ENCODE assay signal across 8 mouse cellular contexts in genomic region chr1:37299540-37300491, GRCm38 (mm10). TPM values are rescaled to one million over a fixed set of nuclear protein-coding genes. Genes with fewer than 3 reads are reported as not detected.
A peak's percentile ranks its signal among the peaks of the same experiment; 100 is the strongest.
DNase-seq lines count a peak whose midpoint lies in the region; ATAC-seq and TF ChIP-seq lines count a peak whose summit lies in the region.

TSS of gene Inpp4a (plus strand) at chr1:37299865.

- peaks cover 9% of the 10 kb centered on the region for H3K4me1 ChIP-seq in forebrain, embryonic 10.5 days
- H3K4me1 ChIP-seq in heart, embryonic 15.5 days (replicated peaks), result peaks cover 10% of the 10 kb centered on the region
- peaks cover 3 to 11% of the 10 kb centered on the region in 2 experiments; a peak in 2 of 4 replicates for H3K4me1 ChIP-seq in liver, embryonic 14.5 days (replicated peaks; ENCODE audit: control insufficient read depth in 2 of 2, insufficient read depth in 2 of 2, low read length in 1 of 2)
- peaks cover 6% of the 10 kb centered on the region for H3K4me1 ChIP-seq in neural tube, embryonic 11.5 days (ENCODE audit: control insufficient read depth, insufficient read depth, low read length)
- peaks cover 3% of the 10 kb centered on the region; the same call in 1 of the 2 replicates for H3K4me1 ChIP-seq in stomach, postnatal 0 days (replicated peaks; ENCODE audit: control insufficient read depth, insufficient read depth)

- H3K36me3 ChIP-seq in forebrain, embryonic 10.5 days (replicated peaks), result no peaks in the 10 kb centered on the region
- no peaks in the 10 kb centered on the region for H3K36me3 ChIP-seq in heart, embryonic 15.5 days
- H3K36me3 ChIP-seq in liver, embryonic 14.5 days (replicated peaks; ENCODE audit: control insufficient read depth, insufficient read depth, low read depth), result no peaks in the 10 kb centered on the region
- no peaks in the 10 kb centered on the region for H3K36me3 ChIP-seq in neural tube, embryonic 11.5 days (ENCODE audit: control insufficient read depth, insufficient read depth, low read length)
- no peaks in the 10 kb centered on the region for H3K36me3 ChIP-seq in stomach, postnatal 0 days (ENCODE audit: control insufficient read depth, insufficient read depth, low read length)

- peak within 1 kb of the TSS; percentile 85 for H3K27ac ChIP-seq in forebrain, embryonic 10.5 days
- peak within 1 kb of the TSS; percentile 64 for H3K27ac ChIP-seq in heart, embryonic 15.5 days
- no peak within 1 kb of the TSS for H3K27ac ChIP-seq in liver, embryonic 14.5 days
- H3K27ac ChIP-seq in neural tube, embryonic 11.5 days (ENCODE audit: low read depth, low read length), result no peak within 1 kb of the TSS
- H3K27ac ChIP-seq in stomach, postnatal 0 days (replicated peaks), result peak within 1 kb of the TSS; percentile 77

- TF ChIP-seq EP300 in liver, embryonic 14.5 days (IDR thresholded peaks at IDR 0.05; ENCODE audit: low read depth), result no peak
- no peak for TF ChIP-seq EP300 in stomach, postnatal 0 days (optimal IDR thresholded peaks at IDR 0.05)

- DNase-seq in CD8-positive naive resting alpha-beta T cell, adult 2 months (ENCODE audit: low read depth in 2 of 2, low spot score in 2 of 2), result peak; percentile 93 to 95
- DNase-seq in c-Kit-positive CD71-negative TER-119-negative erythroid progenitor cells, embryonic 14.5 days (ENCODE audit: low read depth), result peak; percentile 85
- DNase-seq in forebrain, embryonic 10.5 days (ENCODE audit: extremely low spot score, low spot score), result peak; percentile 96
- DNase-seq in kidney, postnatal 25 days, result peak; percentile 96
- DNase-seq in liver, embryonic 14.5 days (ENCODE audit: low read depth in 3 of 3, low spot score in 3 of 3), result peak; percentile 81 to 88 (median 81)
- peak; percentile 93 for DNase-seq in neural tube, embryonic 11.5 days (ENCODE audit: low spot score)
- DNase-seq in stomach, postnatal 0 days (ENCODE audit: low spot score), result peak; percentile 97

- no peak for TF ChIP-seq CTCF in liver, embryonic 14.5 days (IDR thresholded peaks at IDR 0.05; ENCODE audit: low read depth)
- TF ChIP-seq CTCF in stomach, postnatal 0 days (IDR thresholded peaks at IDR 0.05; ENCODE audit: low read depth), result no peak

- H3K27me3 ChIP-seq in forebrain, embryonic 10.5 days (ENCODE audit: poor library complexity, severe bottlenecking), result peaks cover 11% of the 10 kb centered on the region
- H3K27me3 ChIP-seq in heart, embryonic 15.5 days, result no peaks in the 10 kb centered on the region
- peaks cover 5% of the 10 kb centered on the region; the same call in 1 of the 2 replicates for H3K27me3 ChIP-seq in liver, embryonic 14.5 days (ENCODE audit: control insufficient read depth, insufficient read depth, low read length)
- H3K27me3 ChIP-seq in neural tube, embryonic 11.5 days (ENCODE audit: control insufficient read depth, insufficient read depth, low read length), result no peaks in the 10 kb centered on the region
- H3K27me3 ChIP-seq in stomach, postnatal 0 days (ENCODE audit: control insufficient read depth, insufficient read depth, low read length), result no peaks in the 10 kb centered on the region

- peak within 1 kb of the TSS; percentile 86 for H3K4me3 ChIP-seq in forebrain, embryonic 10.5 days
- H3K4me3 ChIP-seq in heart, embryonic 15.5 days, result peak within 1 kb of the TSS; percentile 99
- peak within 1 kb of the TSS; percentile 55 to 67 for H3K4me3 ChIP-seq in liver, embryonic 14.5 days (ENCODE audit: insufficient read depth in 1 of 2, low read depth in 2 of 2, low read length in 2 of 2)
- peak within 1 kb of the TSS; percentile 58 for H3K4me3 ChIP-seq in neural tube, embryonic 11.5 days (ENCODE audit: low read depth, low read length)
- peak within 1 kb of the TSS; percentile 89 for H3K4me3 ChIP-seq in stomach, postnatal 0 days (ENCODE audit: low read depth, low read length)

- 1% methylated on average over 76 of the region's 77 CpGs for WGBS in forebrain, embryonic 10.5 days
- WGBS in heart, embryonic 15.5 days, result under 1% methylated on average over 77 of the region's 77 CpGs
- under 1% methylated on average over 77 of the region's 77 CpGs for WGBS in liver, embryonic 14.5 days (ENCODE audit: insufficient replicate concordance)
- under 1% methylated on average over 75 of the region's 77 CpGs for WGBS in neural tube, embryonic 11.5 days
- WGBS in stomach, postnatal 0 days, result under 1% methylated on average over 74 of the region's 77 CpGs

- no peaks in the 10 kb centered on the region for H3K9me3 ChIP-seq in forebrain, embryonic 10.5 days
- H3K9me3 ChIP-seq in heart, embryonic 15.5 days (replicated peaks), result no peaks in the 10 kb centered on the region
- H3K9me3 ChIP-seq in liver, embryonic 14.5 days (ENCODE audit: control insufficient read depth, low read length), result no peaks in the 10 kb centered on the region
- H3K9me3 ChIP-seq in neural tube, embryonic 11.5 days (ENCODE audit: control insufficient read depth, low read length), result no peaks in the 10 kb centered on the region
- no peaks in the 10 kb centered on the region for H3K9me3 ChIP-seq in stomach, postnatal 0 days (ENCODE audit: control insufficient read depth, low read length)

- peak within 1 kb of the TSS; percentile 93 for H3K4me2 ChIP-seq in heart, embryonic 15.5 days
- H3K4me2 ChIP-seq in liver, embryonic 14.5 days (ENCODE audit: low read depth), result peak within 1 kb of the TSS; percentile 63
- H3K4me2 ChIP-seq in neural tube, embryonic 11.5 days (ENCODE audit: low read depth), result peak within 1 kb of the TSS; percentile 53
- peak within 1 kb of the TSS; percentile 79 for H3K4me2 ChIP-seq in stomach, postnatal 0 days (replicated peaks; ENCODE audit: low read depth)

- peak; percentile 93 for ATAC-seq in heart, embryonic 15.5 days (replicated peaks; ENCODE audit: insufficient number of reproducible peaks, insufficient read depth, low FRiP score, low read depth)
- ATAC-seq in liver, embryonic 14.5 days (ENCODE audit: insufficient read depth), result peak; percentile 91
- ATAC-seq in neural tube, embryonic 11.5 days (ENCODE audit: insufficient read depth, low FRiP score, low TSS enrichment), result peak; percentile 91
- peak; percentile 94 for ATAC-seq in stomach, postnatal 0 days (ENCODE audit: low FRiP score, low TSS enrichment)

- peak within 1 kb of the TSS; percentile 93 for H3K9ac ChIP-seq in heart, embryonic 15.5 days
- H3K9ac ChIP-seq in liver, embryonic 14.5 days (replicated peaks), result peak within 1 kb of the TSS; percentile 0
- H3K9ac ChIP-seq in neural tube, embryonic 11.5 days (ENCODE audit: low read length), result peak within 1 kb of the TSS; percentile 74
- peak within 1 kb of the TSS; percentile 86 for H3K9ac ChIP-seq in stomach, postnatal 0 days (ENCODE audit: low read length)

RNA-seq across cellular contexts. Expression of gene Inpp4a, which starts in this region (rescaled TPM):
- 9.7 and 10.1 TPM in 2 replicates for polyA plus RNA-seq in forebrain, embryonic 10.5 days (2016; fragmentation: Nextera tagmentation; extraction: Ambion mirVana)
- polyA plus RNA-seq in heart, embryonic 15.5 days (2015; fragmentation: Nextera tagmentation; extraction: Ambion mirVana), result 13.9 and 15.6 TPM in 2 replicates
- 1.4 and 1.7 TPM in 2 replicates for polyA plus RNA-seq in liver, embryonic 14.5 days (2012; rRNA removed)
- 2.1 and 2.2 TPM in 2 replicates for polyA plus RNA-seq in liver, embryonic 14.5 days (2014; fragmentation: Nextera tagmentation; extraction: Ambion mirVana)
- 24.4 and 25.8 TPM in 2 replicates for polyA plus RNA-seq in neural tube, embryonic 11.5 days (2014; fragmentation: Nextera tagmentation; extraction: Ambion mirVana)
- 10.6 and 12.0 TPM in 2 replicates for polyA plus RNA-seq in stomach, postnatal 0 days (2015; fragmentation: Nextera tagmentation; extraction: Ambion mirVana)

Comparison
In these comparisons a context has a peak if more than half of its experiments do, and no peak if none do; other contexts are left out.
1. H3K27ac ChIP-seq: peak in forebrain, embryonic 10.5 days (single experiment), heart, embryonic 15.5 days (single experiment) and stomach, postnatal 0 days (single experiment); none in liver, embryonic 14.5 days (single experiment) and neural tube, embryonic 11.5 days (single experiment).
2. H3K9ac ChIP-seq: peak in every context shown above with its lines; median percentile 93 in heart, embryonic 15.5 days; 86 in stomach, postnatal 0 days; 74 in neural tube, embryonic 11.5 days; 0 in liver, embryonic 14.5 days.
3. Peak in every context shown above with its lines, with median percentiles within 50 percentile points of each other: DNase-seq, H3K4me3 ChIP-seq, ATAC-seq and H3K4me2 ChIP-seq.